In the genomic region with DNA sequence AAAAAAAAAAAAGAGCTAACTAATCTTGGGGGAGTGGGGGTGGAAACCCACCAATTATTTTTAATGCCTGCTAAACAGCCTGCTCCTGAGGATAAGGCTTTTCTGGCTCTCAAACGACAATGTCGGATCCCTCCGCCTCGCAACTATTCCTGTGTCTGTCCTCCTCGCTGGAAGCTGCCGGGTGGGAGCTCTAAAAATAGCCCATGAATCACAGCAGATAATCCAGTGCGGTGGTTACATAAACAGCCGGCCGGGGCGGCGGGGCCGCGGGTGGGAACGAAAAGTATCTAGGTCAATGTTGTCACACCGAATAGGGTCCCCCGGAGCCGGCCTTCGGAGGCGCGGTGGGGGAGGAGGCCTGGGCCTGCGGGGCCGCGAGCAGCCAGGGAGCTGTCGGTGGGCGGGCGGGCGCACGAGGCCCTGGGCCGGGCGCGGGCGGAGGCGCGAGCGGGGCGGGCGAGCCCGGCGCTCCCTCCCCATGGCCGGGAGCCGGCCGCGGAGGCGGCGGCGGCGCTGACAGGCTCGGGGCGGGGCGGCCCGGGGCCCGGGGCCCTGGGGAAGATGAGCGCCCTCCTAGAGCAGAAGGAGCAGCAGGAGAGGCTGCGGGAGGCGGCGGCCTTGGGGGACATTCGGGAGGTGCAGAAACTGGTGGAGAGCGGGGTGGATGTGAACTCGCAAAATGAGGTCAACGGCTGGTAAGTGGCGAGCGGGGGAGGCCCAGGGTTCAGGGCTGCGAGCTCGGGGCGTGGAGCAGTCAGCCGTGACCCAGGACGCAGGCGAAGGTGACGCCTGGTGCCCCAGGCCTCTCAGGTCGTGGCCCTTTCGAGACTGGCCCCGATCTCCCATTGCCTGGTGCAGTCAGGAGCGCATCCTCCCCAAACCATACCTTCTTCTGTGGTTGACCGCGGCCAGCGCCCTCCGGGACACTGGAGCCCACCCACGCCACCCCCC, we compare ENCODE assay signal across 1 mouse cellular context.
TF ChIP-seq lines count a peak whose summit lies in the region.

A gene (plus strand): TSS at position 309 of the 951 bp plus-strand sequence.

TF ChIP-seq in CH12.LX, 34 proteins besides CTCF, POLR2A, EP300 and RAD21 (continued from another document):
- TF ChIP-seq HCFC1 (IDR thresholded peaks at IDR 0.05; ENCODE audit: low read depth, low read length) (peak; percentile 88), NELFE (IDR thresholded peaks at IDR 0.05; ENCODE audit: low read depth, low read length) (peak; percentile 61), MYC (IDR thresholded peaks at IDR 0.05; ENCODE audit: low read depth, low read length) (peak; percentile 59; the same call in 1 of the 2 replicates), USF2 (conservative IDR thresholded peaks at IDR 0.05; ENCODE audit: low read depth, low read length) (no peak), PAX5 (IDR thresholded peaks at IDR 0.05; ENCODE audit: low read length) (peak; percentile 55; the same call in 1 of the 2 replicates), POLR2AphosphoS2 (IDR thresholded peaks at IDR 0.05; ENCODE audit: low read depth, low read length) (peak; percentile 59; the same call in 1 of the 2 replicates), CHD1 (IDR thresholded peaks at IDR 0.05; ENCODE audit: low read depth, low read length) (peak; percentile 28; the same call in 1 of the 2 replicates), IRF4 (IDR thresholded peaks at IDR 0.05; ENCODE audit: low read depth, low read length) (peak; percentile 85), USF1 (IDR thresholded peaks at IDR 0.05; ENCODE audit: low read depth, low read length) (no peak), CHD2 (IDR thresholded peaks at IDR 0.05; ENCODE audit: low read length) (peak; percentile 94), MAFK (IDR thresholded peaks at IDR 0.05; ENCODE audit: insufficient replicate concordance, low read length) (no peak), SMC3 (IDR thresholded peaks at IDR 0.05; ENCODE audit: low read depth, low read length) (no peak), TBP (conservative IDR thresholded peaks at IDR 0.05; ENCODE audit: low read depth, low read length) (no peak; the same call in 1 of the 2 replicates), ZNF384 (IDR thresholded peaks at IDR 0.05; ENCODE audit: low read depth, low read length) (peak; percentile 95), E2F4 (IDR thresholded peaks at IDR 0.05; ENCODE audit: insufficient replicate concordance, low read depth, low read length) (no peak), KAT2A (IDR thresholded peaks at IDR 0.05; ENCODE audit: insufficient replicate concordance, low read length) (peak; percentile 86; the same call in 1 of the 2 replicates), UBTF (IDR thresholded peaks at IDR 0.05; ENCODE audit: low read depth, low read length) (peak; percentile 95), NRF1 (IDR thresholded peaks at IDR 0.05; ENCODE audit: low read depth, low read length) (peak; percentile 56), MEF2A (IDR thresholded peaks at IDR 0.05; ENCODE audit: borderline replicate concordance, low read depth, low read length) (peak; percentile 100), ZC3H11A (IDR thresholded peaks at IDR 0.05; ENCODE audit: low read depth, low read length) (no peak), MAX (IDR thresholded peaks at IDR 0.05; ENCODE audit: low read length) (peak; percentile 33; the same call in 1 of the 2 replicates), JUND (conservative IDR thresholded peaks at IDR 0.05; ENCODE audit: low read depth, low read length) (no peak), ELF1 (IDR thresholded peaks at IDR 0.05; ENCODE audit: low read depth, low read length) (peak; percentile 73), SIN3A (IDR thresholded peaks at IDR 0.05; ENCODE audit: low read length) (peak; percentile 97), RCOR1 (conservative IDR thresholded peaks at IDR 0.05; ENCODE audit: low read depth, low read length) (peak; percentile 74), TCF12 (IDR thresholded peaks at IDR 0.05; ENCODE audit: low read depth, low read length) (peak; percentile 89), MAZ (IDR thresholded peaks at IDR 0.05; ENCODE audit: low read depth, low read length) (peak; percentile 94), JUN (IDR thresholded peaks at IDR 0.05; ENCODE audit: insufficient read depth, low read depth, low read length) (peak; percentile 75), ETS1 (conservative IDR thresholded peaks at IDR 0.05; ENCODE audit: low read depth, low read length) (peak; percentile 80), ZMIZ1 (IDR thresholded peaks at IDR 0.05; ENCODE audit: low read depth, low read length) (peak; percentile 78; the same call in 1 of the 2 replicates), GABPA (IDR thresholded peaks at IDR 0.05; ENCODE audit: insufficient replicate concordance, low read depth, low read length) (peak; percentile 26; the same call in 1 of the 2 replicates), MXI1 (IDR thresholded peaks at IDR 0.05; ENCODE audit: low read depth, low read length) (peak; percentile 75; the same call in 1 of the 2 replicates), BHLHE40 (IDR thresholded peaks at IDR 0.05; ENCODE audit: low read depth, low read length) (peak; percentile 63)
